17 mouse cellular contexts compared by ENCODE assay signal in the genomic region with DNA sequence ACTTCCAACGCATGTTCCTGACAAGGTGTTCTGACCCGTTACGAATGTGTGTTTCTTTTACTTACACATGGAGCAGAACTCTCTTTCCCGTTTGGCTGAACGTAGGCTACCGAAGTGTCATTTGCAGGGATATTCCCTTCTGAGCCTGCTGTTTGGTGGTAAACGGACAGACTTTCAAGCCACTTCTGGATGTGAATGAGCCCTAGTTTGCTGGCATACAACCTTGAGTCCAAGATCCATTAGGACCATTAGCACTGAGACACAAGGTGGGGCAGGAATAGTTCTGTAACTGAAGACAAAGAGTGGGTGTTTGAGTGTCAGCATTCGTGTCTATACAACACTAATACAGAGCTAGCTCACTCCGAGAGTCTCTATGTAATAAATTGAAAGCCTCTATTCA.
"Had no signal": no experiment of that assay in that cellular context is flagged by ENCODE, and none has a peak within 500 bp of the region (broad histone marks: within the 10 kb centered on the region; RNA-seq: fewer than 3 reads in every experiment).

No protein-coding gene starts in this region.

- H3K9me3 ChIP-seq: midbrain, embryonic 13.5 days; midbrain, embryonic 15.5 days; neural tube, embryonic 15.5 days had no signal

- H3K9ac ChIP-seq: lung, embryonic 14.5 days; midbrain, embryonic 13.5 days; midbrain, embryonic 15.5 days; neural tube, embryonic 13.5 days; neural tube, embryonic 15.5 days had no signal

- H3K36me3 ChIP-seq: midbrain, embryonic 10.5 days; midbrain, embryonic 13.5 days; midbrain, embryonic 15.5 days; neural tube, embryonic 13.5 days; neural tube, embryonic 15.5 days had no signal

- DNase-seq: lung, adult 18-20 months; lung, embryonic 14.5 days; lung, postnatal 10 days; lung, postnatal 4 days; retina, postnatal 1 day; right cerebral cortex, postnatal 25 days; right cerebral cortex, postnatal 4 days; spleen, adult 18-20 months; thymus, adult 18-20 months; thymus, postnatal 14 days; thymus, postnatal 36 days had no signal

- H3K27ac ChIP-seq: midbrain, embryonic 10.5 days; midbrain, embryonic 13.5 days; midbrain, embryonic 15.5 days; neural tube, embryonic 13.5 days; neural tube, embryonic 15.5 days had no signal

- H3K27me3 ChIP-seq: midbrain, embryonic 13.5 days; midbrain, embryonic 15.5 days; neural tube, embryonic 13.5 days; neural tube, embryonic 15.5 days had no signal

- H3K4me2 ChIP-seq: lung, embryonic 14.5 days; midbrain, embryonic 13.5 days; midbrain, embryonic 15.5 days; neural tube, embryonic 13.5 days; neural tube, embryonic 15.5 days had no signal

- H3K4me1 ChIP-seq: midbrain, embryonic 13.5 days; midbrain, embryonic 15.5 days; neural tube, embryonic 13.5 days; neural tube, embryonic 15.5 days had no signal

- H3K4me3 ChIP-seq: midbrain, embryonic 10.5 days; midbrain, embryonic 13.5 days; midbrain, embryonic 15.5 days; myocyte; neural tube, embryonic 13.5 days; neural tube, embryonic 15.5 days had no signal

- ATAC-seq: midbrain, embryonic 13.5 days; midbrain, embryonic 15.5 days had no signal
